Mouse (Mus musculus): ENCODE results near the gene DXBay18.
"Not testable (repeated sequence)": the region's sequence is repeated elsewhere in the genome, so short reads cannot be mapped to it uniquely, and the experiment has no call there.

Gene DXBay18

DNA sequence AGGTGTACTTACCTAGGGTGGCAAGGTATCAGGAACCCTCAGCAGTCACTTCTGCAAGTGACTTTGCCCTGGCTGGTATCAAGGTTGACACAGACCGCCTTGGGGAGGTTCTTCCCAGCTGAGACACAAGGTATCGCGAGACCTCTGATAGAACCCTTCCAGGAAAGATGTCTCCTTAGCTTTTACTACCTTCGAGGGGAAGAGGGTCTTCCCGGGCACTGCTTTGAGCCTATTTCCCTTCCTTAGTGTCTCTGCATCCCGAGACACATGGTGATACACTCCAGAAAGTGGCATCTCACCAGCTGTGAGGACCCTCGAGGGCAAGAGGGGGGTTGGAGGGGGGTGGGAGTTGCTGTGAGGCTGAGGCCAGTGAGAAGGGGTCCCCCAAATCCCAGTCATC is at the start of gene DXBay18:
Gene DXBay18 (minus strand): TSS at position 101 of the 400 bp plus-strand sequence.
- not testable (repeated sequence) for DNase-seq (ENCODE audit: low spot score in 2 of 2)

DNA sequence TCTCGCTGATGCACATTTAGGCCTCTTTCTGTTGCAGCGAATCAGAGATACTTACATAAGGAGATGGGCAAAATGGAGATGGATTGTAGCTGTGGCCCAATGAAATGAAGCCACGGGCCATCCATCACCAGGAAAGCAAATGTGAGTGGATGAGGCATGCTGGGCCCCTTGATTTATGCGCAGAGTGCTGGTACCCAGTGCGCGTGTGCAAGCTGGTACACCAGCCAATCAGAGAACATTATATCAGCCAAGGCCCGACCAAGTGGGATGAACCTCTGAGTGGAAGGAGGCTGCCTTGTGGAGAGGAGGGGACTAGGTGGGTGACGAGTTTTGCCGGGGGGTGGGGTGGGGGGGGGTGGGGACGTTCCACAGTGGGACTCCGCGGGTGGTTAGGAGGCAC is 42.7 kb upstream of the DXBay18 start, which contains the start of gene Xlr3b:
Gene Xlr3b (plus strand): TSS at position 274 of the 400 bp plus-strand sequence.
- peak in 1 of 2 experiments; percentile 6 for DNase-seq (ENCODE audit: low spot score in 2 of 2)

DNA sequence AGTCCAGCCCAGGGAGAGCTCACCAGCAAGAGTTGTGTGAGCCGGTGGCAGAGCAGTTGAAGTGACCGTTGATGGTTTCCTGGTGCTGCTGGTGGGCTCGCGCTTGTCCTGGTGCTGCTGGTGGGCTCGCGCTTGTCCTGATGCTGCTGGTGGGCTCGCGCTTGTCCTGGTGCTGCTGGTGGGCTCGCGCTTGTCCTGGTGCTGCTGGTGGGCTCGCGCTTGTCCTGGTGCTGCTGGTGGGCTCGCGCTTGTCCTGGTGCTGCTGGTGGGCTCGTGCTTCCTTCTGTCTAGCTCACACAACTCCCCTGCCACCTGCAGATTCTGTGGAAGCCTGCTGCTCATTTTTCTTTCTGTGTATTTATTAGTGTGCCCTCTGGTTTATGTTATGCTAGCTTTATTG is 27.6 kb upstream of the DXBay18 start, which contains the start of gene Spin2d:
Gene Spin2d (minus strand): TSS at position 101 of the 400 bp plus-strand sequence.
- DNase-seq (ENCODE audit: low spot score in 2 of 2): not testable (repeated sequence)

DNA sequence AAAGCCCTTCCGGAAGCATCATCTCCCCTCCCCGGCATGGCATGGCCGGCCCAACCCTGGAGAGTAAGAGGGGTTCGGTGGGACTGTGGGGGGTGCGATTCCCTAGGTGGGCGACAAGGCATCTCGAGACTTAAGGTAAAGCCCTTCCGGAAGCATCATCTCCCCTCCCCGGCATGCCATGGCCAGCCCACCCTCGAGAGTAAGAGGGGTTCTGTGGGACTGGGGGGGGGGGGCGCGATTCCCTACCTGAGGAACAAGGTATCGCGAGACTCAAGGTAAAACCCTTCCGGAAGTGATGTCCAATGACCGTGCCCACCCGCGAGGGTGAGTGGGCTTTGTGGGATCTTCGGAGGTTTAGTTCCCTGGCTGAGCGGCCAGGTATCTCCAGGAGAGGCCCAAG is 754 bp downstream of the DXBay18 start, which contains the start of gene Xlr5b:
Gene Xlr5b (plus strand): TSS at position 301 of the 400 bp plus-strand sequence.
- DNase-seq (ENCODE audit: low spot score in 2 of 2): not testable (repeated sequence)

DNA sequence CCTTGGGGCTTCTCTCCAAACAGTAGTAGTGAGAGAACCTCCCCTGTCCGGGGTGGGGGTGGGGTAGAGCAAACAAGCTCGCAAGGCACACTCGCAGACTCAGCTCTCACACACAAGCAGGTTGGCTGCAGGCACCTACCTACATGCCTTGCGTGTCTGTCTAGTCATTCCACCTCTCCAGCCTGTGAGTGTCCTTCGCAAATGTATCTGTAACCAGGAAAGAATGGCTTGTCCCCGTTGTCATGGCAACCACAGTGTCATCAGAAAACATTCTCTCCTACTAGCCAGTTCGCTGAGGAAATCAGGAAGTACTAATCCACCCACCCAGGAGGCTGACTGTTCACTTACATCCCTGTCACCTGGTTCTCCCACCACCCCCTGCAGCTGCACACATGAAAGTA is 6.0 kb downstream of the DXBay18 start:
- DNase-seq (ENCODE audit: low spot score in 2 of 2): not testable (repeated sequence)

- DNase-seq (ENCODE audit: low spot score in 2 of 2): not testable (repeated sequence)
Measured at GRCm38 (mm10) chrX:73122859-73123829, 26.1 kb downstream of the DXBay18 start.

- DNase-seq (ENCODE audit: low spot score in 2 of 2): not testable (repeated sequence)
Measured at GRCm38 (mm10) chrX:73116747-73117146, 32.5 kb downstream of the DXBay18 start, which contains the start of gene Gm14685. Gm14685 (plus strand) TSS chrX:73117047.

DNA sequence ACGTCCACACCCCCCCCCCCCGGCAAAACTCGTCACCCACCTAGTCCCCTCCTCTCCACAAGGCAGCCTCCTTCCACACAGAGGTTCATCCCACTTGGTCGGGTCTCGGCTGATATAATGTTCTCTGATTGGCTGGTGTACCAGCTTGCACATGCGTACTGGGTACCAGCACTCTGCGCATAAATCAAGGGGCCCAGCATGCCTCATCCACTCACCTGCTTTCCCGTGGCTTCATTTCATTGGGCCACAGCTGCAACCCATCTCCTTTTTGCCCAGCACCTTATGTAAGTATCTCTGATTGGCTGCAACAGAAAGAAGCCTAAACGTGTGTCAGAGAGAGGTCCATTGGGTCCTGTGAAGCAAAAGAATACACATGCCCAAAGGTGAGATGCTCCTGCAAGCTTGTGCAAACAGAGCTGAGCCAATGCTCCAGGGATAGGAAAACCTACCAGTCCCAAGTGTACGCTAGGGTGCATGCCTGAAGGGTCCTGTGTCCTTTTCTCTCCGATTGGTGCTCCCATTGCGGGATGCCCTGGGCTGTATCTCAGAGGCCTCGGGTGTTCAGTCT is 52.2 kb downstream of the DXBay18 start, which contains the start of gene Xlr3a:
Gene Xlr3a (minus strand): TSS at position 155 of the 568 bp plus-strand sequence.
- DNase-seq (ENCODE audit: low spot score in 2 of 2): not testable (repeated sequence)

Data from frontal cortex, postnatal 10 days (tissue).